Comparison of ENCODE assay signal across 12 mouse cellular contexts in the genomic region with DNA sequence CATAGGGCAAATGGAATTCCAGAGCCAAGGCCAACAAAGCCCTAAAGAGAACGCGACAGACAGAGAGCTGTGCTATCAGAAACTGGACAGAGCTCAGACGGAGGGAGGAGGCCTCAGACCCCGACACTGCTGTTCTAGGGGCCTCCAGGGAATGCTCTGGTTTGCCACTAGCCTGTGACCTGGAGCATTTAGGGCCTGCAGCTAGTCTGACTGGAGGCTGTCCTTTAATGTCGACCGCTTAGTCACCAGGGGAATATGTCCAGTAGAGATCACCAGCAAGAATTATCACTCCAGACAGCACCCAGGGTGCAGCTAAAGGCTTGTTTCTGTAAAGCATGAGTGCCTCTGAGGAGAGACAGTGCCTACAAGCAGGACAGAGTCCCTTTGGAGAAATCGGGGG.
"Had no signal": no experiment of that assay in that cellular context is flagged by ENCODE, and none has a peak within 500 bp of the region (broad histone marks: within the 10 kb centered on the region; RNA-seq: fewer than 3 reads in every experiment).

No protein-coding gene starts in this region.

- H3K27ac ChIP-seq: left cerebral cortex, adult 2 months; liver, embryonic 13.5 days had no signal

- H3K4me1 ChIP-seq: liver, embryonic 13.5 days had no signal

- H3K9ac ChIP-seq: liver, embryonic 13.5 days had no signal

- DNase-seq: kidney, postnatal 10 days; kidney, postnatal 36 days; layer of hippocampus, postnatal 36 days; liver, embryonic 13.5 days; lung, adult 2 months; lung, postnatal 14 days; lung, postnatal 4 days; midbrain, embryonic 14.5 days; thymus, adult 18-20 months; thymus, postnatal 36 days had no signal

- H3K4me2 ChIP-seq: liver, embryonic 13.5 days; midbrain, embryonic 11.5 days had no signal

- H3K9me3 ChIP-seq: liver, embryonic 13.5 days had no signal

- H3K4me3 ChIP-seq: left cerebral cortex, adult 2 months; liver, embryonic 13.5 days had no signal

- H3K27me3 ChIP-seq: liver, embryonic 13.5 days had no signal
